Mouse (Mus musculus) cerebellum, adult 8-10 months (tissue): ENCODE data around the gene Ncoa7.

Source experiments
- DNase-seq: peaks from one replicate; pipeline ENCODE4 v3.0.0; 2022

The Ncoa7 gene

DNA sequence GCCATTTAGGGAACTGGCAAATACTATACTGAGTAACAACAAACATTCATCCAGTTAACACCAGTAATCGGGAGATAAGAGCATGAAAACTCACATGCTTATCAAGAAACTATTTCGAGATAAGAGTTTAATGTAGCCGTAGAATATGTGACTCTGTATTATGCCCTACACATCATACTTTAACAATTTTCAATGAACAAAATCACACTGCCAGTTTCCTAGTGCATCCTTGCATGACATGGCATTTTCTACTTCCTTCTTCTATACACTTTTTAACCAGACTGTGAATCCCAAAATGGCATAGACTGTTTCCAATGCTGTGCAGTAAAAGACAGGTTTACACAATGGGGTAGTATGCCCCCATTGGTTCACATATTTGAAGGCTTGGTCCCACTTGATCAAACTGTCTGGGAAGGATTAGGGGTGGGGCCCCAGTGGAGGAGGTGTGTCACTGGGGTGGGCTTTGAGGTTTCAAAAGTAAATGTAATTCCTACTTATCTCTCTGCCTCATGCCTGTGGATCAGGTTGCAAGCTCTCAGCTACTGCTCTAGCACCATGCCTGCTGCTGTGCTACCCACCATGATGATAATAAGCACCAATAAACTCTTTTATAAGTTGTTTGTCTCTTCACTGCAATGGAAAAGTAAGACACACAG lies 15.3 kb downstream of the Ncoa7 start:
- DNase-seq = no peak

DNA sequence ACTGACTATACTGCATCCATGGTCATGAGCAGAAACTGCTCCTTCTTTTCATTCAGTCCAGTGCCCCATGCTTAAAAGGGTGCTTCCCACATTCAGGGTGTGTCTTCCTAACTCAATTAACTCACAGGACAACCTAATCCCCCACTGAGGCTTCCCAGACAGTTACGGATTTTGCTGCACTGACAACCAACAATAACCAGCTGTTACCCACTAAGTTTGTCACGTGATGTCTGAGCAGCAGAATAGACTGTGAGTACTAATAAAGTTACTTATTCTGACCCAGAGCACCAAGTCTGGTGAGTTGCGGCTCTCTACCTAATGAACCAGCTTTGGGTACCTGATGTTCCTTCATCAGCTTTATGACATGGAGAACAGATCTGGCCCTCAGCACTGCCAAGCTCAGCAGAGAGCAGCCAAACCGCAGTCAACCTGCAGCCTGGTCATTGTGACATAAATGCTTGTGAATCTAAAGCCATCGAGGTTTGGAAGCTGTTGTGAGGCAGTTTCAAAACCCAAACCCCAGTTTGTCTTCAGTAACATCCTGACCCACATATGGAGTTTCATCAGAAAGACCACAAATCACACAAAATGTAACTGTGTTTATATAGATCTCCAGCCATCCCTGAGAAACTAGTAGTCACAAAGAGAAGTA lies 16.9 kb downstream of the Ncoa7 start:
- DNase-seq = no peak

DNA sequence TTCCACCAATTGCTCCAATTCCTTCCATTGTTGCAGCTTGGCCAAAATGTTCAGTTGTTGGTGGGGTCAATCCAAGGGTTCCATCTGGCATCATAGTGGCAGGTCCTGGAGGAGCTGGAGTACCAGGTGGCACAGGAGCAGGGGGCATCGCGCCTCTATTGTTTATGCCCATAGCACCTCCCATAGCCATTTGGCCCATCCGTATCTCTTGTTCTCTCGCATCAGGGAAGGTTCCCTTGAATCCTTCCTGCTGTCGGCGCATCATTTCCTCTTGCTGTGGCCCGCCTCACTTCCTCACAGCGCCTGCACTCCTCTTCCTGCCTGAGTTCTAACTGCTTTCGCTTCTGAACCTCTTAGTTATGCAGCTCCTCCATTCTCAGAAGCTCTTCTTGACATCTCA lies 22.2 kb downstream of the Ncoa7 start:
- peak; percentile 74 for DNase-seq

DNA sequence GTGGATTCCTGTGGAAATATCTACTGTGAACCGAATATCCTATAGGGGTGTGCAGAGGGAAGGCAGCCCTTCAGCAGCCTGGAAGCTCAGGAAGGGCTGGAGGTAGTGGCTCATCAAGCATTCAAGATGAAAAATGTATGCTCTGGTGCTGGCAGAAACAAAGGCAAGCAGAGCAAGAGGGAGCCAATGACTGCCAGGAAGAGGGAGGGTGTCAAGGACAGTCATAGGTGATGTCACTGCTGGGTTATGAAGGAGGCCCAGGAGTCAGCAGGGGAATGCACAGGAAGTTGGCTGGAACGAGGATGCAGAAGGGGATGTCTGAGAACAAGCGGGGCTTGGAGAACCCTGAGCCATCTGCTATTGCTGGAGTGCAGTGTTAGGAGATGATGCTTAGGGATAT lies 24.9 kb downstream of the Ncoa7 start:
- DNase-seq = peak; percentile 80

DNA sequence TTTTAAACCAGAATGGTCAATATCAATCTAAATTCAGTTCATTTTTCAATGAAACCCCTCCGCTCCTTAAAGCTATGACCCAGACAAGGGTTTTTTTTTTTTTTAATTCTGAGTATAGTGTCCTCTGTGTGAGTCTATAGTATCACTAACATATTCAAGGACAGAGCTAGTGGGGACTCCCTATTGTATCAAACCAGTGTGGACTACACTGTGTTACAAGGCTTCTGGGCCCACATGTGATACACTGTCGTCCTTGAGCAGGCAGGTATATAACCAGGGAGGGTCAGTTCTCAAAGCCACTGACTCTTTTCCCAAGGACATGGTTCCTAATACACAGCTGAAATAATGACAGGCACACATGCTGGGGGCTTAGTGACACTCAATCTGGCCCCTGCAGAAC lies 27.1 kb downstream of the Ncoa7 start:
- DNase-seq = no peak

DNA sequence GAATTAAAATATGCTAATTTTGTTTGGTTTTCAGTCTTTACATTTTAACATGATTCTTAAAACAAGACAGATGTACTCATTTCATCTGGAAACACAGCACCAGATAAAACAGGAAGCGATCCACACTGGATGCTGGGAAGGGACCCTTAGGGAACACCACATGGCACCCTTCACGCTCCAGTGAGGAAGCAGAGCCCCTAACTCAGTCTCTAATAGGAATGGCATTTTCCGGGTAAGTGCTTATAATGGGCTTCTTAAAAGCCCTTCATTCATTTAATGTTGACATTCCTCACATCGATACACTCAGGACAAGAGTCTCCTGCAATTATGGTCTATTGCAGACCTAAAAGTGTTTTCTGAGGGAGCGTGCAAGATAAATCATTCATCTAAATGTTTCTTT lies 27.6 kb downstream of the Ncoa7 start:
- no peak for DNase-seq

DNA sequence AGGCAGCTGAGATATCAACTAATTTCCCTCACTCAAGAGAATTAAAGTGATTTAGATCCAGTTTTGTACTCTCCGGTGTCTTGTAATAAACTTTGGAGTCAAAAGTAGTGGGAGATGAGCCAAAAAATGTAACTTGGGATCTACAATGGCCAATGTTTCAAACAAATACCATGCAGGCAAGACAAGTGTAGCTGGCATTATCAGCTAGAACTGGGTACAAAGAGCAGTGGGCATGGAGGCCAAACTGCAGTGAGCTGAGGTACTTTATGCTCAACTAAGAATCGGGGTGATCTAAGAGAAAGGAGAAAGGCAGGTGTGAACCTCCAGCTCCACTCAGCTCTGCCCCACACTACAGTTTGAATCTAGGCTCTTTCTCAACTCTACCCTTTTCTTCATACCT lies 28.7 kb downstream of the Ncoa7 start:
- DNase-seq = no peak

DNA sequence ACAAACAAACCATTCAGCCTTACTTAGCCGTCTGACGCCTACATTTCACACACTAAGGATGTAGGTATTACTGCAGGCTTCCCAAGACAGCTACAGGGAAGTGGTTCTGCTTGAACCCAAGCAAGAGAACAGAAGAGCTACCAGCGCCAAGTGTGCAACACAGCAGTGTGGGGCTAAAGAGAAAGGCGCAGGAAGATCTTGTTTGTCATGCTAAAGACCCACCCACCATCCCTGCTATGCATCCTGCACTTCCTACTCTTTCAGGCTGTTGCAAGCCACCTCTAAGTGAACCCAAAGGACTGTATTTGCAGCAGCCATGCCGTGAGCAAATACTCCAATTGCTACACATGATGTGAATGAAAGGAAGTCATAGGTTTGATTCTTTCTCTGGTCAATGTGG lies 29.9 kb downstream of the Ncoa7 start:
- no peak for DNase-seq

DNA sequence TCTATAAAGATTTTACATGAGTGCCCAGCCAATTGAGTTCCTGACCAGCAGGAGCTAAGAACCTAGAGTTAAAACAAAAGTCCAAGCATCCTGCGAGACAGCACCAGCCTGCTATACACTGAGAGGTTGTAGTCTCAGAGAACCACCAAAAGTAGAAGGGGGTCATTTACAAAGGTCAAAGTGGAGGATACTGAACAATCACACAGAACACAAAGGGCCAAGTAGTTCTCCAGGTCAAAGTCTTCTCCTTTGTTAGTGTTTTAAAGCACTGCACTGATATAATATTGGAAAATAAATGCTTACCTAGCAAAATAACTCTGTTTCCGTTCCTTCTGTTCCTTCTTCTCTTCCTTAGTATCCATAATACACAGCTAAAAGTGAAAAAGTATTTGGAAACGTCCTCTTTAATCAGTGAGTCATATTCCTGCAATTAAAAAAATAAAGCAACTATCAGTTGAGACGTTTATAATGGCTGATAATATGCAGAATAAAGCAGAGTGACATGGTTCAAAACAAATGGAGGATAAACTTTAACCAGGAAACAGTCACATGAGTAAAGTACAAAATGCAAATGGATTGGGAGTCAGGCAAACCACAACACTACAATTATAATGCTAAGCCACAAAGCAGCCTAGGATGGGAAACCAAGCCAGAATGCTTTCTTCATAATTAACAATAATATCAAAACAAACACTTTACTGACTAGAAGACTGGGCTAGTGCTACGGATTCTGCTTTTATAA lies 31.5 kb downstream of the Ncoa7 start:
- DNase-seq = no peak

DNA sequence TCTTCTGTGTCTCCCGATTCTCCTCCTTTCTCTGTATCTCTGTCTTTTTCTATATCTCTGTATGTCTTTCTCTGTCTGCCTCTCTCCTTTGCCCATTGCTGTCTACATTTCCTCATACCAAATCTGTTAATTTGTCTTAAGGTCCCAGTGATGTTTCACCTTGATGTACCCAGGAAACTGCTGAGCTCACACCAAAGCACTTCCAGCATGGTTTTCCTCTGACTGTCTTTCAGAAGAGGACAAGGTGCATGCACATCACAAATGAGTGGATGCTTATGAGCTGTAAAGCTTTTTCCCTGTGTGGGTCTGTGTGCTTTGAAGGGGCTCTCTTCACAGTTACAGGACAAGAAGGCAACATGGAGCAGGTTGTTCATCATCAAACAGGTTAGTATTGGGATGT lies 34.3 kb downstream of the Ncoa7 start:
- no peak for DNase-seq

DNA sequence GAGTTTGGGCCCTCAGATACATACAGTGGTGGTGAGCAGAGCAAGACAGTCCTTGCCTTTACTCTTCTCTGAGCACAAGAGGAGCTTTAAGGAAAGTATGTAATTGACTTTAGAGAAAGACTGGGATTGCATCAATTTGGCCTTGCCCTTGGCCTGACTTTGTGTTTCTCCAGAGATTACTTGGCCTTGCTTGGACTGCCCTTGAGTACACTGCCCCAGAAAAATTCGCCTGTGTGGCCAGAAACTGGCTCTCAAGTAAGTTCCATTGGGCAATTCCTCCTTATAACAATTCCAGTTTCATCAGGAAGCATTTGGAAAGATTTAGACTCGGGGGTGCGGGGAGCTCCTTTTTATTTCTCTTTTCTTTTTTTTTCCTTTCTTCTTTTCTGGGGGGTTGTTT lies 34.9 kb downstream of the Ncoa7 start:
- no peak for DNase-seq

DNA sequence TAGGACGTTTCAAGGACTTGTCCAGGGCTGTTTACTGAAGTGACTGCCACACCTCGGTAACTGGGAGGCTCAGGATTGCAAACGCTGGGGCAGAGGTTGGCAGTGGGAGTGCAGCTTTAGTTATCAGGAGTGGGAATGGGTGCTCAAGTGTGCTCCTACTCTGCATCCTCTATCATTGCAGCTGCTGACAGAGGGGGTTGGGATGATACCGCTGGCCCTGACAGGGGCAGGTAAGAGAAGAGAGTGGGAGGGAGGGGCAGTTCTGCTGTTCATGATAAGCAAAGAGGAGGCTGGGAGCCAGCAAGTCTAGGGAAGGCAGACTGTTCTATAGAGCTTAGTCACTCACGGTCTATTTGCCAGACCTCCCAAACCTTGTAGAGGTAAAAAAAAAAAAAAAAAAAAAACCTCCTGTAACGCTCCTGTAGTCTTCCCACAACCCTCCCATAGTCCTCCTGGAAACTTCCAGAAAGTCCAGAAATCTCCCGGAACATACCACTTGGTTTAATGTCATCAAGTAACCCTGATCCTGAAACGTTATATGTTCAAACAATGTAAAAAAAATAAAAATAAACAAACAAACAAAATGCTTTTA lies 39.9 kb downstream of the Ncoa7 start:
- no peak for DNase-seq

DNA sequence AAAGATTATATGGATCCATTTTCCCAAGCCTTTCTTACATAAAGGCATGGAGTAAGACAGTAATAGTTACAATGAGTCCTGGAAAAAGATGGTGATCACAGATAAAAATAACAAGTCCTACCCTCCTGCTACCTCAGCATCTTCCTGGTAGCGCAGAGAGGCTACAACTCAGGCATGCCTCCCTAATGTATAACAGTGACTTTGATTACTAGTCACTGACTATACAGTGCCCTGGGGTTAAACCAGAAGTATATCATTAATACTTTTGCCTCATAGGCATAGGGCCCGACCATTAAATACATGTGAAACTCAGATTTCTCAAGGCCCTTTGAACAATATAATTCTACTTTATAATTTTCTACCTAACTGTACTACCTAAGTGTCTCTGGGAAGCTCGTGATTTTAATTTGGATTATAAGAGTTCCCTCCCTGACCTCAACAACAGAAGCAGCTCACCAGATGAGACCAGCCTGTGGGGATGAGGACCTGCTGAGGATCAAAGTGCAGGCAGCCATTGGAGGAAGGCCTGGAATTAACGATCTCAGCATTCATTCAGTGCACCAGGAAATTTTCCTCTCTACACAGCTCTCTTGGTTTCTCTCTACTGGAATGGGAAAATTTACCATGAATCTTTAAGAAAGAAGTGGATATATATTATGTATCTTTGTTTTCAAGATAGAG lies 40.7 kb downstream of the Ncoa7 start:
- DNase-seq = no peak

DNA sequence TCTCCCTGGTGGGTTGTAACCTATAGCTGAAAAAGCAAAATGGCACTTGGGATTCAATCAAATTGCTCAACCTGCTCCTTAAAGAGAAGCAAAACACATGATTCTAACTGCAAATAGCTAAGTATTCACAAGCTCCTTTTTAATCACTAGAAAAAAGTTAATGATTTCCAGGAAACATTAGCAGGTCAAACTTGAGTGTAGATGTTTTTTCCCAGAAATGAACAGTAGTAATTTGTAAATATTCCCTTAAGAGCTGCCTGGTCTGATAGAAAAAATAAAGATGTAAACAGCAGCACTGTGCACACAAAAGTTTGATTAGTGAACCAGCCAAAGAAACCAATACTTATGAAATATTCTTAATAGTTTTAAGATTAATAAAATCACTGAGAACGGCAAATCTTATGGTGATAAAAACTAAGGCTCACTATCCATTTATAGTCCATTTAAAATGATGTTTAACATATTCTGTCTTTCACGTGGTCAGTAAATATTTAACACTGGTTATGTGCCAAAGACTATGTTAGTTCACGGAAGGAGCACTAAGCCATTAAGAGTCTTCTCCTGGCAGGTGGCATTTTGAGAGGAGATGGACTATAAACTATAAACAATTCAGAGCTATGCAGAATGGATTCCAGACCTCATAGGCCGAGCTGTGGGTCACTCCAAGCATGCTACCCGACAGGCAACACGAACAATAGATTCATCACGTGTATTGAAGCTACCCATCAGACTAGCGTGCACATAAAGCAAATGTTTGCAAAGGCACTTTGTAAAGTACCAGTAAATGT lies 43.6 kb downstream of the Ncoa7 start:
- DNase-seq = no peak

DNA sequence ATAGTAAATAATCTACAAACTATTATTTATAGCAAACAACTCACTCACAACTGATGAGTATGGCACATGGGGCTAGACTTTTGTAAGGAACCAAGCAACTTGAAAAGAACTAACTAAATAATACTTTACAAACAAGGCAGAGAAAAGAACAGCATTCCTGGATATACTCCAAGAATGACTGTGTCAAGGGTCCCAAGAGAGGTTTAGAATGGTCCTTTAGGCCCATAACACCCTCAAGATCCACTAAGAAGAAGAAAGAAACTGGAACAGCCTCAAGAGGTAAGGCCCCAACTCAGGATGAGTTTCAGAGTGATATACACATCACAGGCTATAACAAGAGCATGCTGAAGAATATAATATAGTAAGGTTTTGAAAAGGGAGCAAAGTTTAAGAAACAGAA lies 47.1 kb downstream of the Ncoa7 start:
- no peak for DNase-seq

DNA sequence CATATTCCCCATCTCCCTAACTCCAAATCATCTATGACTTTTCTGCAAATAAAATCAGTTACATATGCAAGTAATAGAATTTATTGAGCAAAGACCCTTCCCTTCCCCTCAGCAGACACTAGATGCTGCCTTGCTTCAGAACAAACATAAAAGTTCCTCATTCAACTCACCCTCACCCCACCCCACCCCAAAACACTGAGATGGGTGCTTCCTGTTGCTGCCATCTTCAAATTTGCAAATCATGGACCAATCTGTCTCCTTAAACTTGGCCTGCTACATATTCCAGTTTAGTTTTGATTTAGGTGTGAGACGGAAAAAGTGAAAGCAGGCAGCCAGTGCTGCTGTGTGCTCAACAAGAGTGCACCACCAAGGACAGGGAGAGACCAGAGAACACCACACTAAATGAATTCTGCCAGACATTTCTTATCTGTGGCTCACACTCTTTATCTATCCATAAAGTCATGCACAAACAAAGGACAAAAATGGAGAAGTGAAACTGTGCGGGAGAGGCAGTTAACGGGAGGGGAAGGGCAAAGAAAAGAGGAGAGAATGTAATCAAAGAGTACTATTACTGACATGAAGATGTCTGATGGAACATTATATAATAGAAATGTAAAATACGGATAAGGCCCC lies 48.2 kb downstream of the Ncoa7 start:
- no peak for DNase-seq

DNA sequence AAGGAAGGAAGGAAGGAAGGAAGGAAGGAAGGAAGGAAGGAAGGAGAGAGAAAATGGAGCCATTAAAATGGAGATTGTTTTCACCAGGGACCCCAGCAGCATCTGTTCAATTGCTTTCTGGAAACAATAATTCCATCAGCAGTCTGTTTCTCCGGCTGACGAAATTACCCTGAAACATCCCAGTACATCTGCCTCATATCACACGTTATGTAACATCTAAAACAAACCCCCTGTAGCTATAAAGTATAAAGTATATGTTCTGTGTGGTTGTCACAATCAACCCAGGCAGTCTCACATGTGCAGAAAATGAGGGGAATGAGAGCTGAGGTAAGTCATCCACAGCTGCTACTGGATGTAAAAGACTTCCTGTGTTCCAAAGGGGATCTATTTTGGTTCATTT lies 49.0 kb downstream of the Ncoa7 start:
- DNase-seq = no peak

DNA sequence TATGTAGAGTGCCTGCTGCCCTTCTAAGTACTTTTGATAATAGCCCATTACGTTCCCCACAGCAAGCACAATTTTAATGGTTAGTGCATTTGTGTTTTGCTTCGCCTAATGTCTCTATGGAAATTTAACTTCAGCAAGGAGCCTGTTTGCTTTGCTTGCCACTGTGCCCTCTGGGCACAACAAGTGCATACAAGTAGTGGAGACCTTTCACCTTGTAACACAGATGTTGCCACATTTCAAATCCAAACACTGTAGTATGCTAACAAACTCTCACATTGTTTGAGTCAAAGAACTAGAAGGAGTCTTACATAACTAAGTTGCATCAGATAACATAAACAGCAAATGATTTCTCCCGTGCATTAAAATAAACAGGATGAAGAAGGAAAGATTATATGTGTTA lies 50.6 kb downstream of the Ncoa7 start:
- DNase-seq = no peak

DNA sequence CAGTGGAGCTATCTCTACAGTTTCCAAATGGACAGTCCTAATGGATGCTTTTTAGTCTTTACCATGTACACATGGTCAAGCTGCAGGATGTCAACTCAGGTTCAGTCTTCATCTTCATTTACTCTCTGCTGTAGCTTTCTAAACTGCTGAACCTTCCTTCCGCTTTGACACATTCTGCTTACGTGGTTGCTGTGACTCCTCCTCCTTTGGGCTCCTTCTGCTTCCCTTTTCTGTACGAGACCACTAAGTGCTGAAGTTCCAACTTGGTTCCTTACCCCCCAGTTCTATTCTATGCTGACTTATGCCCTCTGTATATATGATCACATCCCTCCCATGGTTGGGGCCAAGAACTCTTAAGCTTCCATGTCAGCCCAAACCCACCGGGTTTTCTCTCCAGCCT lies 51.5 kb downstream of the Ncoa7 start:
- DNase-seq = no peak

DNA sequence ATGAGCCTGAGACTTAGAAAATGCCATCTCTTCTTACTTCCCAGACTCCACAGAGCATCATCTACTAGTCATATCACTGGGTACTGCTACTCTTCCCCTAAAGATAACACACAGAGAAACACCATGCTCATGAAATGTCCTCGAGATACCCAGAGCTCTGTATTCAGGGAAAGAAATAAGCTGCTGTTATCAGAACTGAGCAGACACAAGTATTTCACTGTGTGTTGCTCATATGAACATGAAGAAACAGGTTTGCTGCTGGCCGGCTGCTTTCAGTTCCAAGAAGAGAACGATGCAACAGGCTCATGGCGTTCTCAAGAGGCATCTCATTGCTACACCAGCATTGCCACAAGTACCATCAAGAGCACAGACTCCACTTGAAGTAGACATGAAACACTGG lies 53.3 kb downstream of the Ncoa7 start:
- no peak for DNase-seq

DNA sequence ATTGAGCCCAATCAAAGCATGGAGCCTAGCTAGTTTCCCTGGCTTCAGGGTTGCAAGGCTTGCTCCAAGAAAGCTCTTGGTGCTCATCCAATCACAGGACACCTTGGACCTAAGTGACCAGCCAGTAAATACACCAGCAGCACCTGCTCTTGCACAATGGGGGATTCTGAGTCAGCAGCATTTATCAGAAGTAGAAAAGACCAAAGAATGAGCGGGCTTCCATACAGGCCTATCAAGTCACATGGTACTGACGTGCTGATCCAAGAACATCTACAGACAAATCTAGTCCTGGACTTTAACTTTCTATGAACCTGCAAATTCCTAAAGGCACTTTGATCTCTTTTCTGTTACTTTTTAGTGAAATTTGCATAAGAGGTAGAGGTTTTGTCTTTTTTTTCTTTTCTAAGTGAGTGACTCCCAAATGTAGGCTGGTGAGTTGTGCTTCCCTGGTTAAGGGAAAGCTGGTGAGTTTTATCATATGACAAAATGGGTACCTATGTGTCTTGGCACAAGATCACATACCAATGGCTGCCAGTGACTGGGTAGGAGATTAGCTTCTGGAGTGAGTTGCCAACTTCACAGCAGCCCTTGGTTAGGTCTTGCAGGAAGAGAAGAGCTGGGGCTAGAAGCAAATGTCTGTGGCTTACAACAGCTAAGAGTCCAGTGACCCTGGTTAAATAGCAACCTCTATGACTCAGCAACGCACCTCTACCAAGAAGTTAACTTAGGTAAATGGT lies 57.7 kb downstream of the Ncoa7 start:
- DNase-seq = no peak
